Mouse (Mus musculus) liver, postnatal 0 days (tissue): ENCODE results near the gene Pigo. TPM values are rescaled to one million over a fixed set of nuclear protein-coding genes. Genes with fewer than 3 reads are reported as not detected.

ENCODE experiments used
- ATAC-seq: fragments of 200-750 bp; cut with Nextera tagmentation; 2 replicates; pipeline ENCODE4 v1.8.0; 2017; ENCODE audit warnings: mild to moderate bottlenecking, moderate library complexity
- DNase-seq: peaks from one replicate; pipeline ENCODE4 v3.0.0-alpha.2; 2016
- H3K27ac ChIP-seq: fragments of 300-500 bp; sonication (generic); 2 replicates; pipeline ENCODE4 v1.5.1; 2014; ENCODE audit warnings: antibody characterized with exemption, moderate library complexity, mild to moderate bottlenecking, low read depth
- H3K27me3 ChIP-seq: fragments of 300-500 bp; sonication (generic); 2 replicates; pipeline ENCODE4 v1.6.1; 2014; ENCODE audit warnings: low read length, control low read depth, mixed read lengths; ENCODE audit not compliant: insufficient read depth
- H3K36me3 ChIP-seq: fragments of 300-500 bp; sonication (generic); replicated peaks from 2 replicates; pipeline ENCODE4 v1.6.1; 2014; ENCODE audit warnings: mild to moderate bottlenecking, control low read depth, low read length, moderate library complexity, mixed read lengths; ENCODE audit not compliant: insufficient read depth
- H3K4me1 ChIP-seq: fragments of 300-500 bp; sonication (generic); 2 replicates; pipeline ENCODE4 v1.6.1; 2014; ENCODE audit warnings: antibody characterized with exemption, mild to moderate bottlenecking, control low read depth; ENCODE audit not compliant: insufficient read depth
- H3K4me2 ChIP-seq: fragments of 300-500 bp; sonication (generic); 2 replicates; pipeline ENCODE4 v1.6.1; 2014; ENCODE audit warnings: low read depth, mild to moderate bottlenecking, low read length, moderate library complexity, mixed read lengths
- H3K4me3 ChIP-seq: fragments of 300-500 bp; sonication (generic); 2 replicates; pipeline ENCODE4 v1.5.1; 2014; ENCODE audit warnings: low read depth, low read length
- H3K9ac ChIP-seq: fragments of 300-500 bp; sonication (generic); replicated peaks from 2 replicates; pipeline ENCODE4 v1.6.1; 2014; ENCODE audit warnings: mild to moderate bottlenecking, moderate library complexity
- H3K9me3 ChIP-seq: fragments of 300-500 bp; sonication (generic); 2 replicates; pipeline ENCODE4 v1.6.1; 2016; ENCODE audit warnings: mild to moderate bottlenecking, control low read depth, low read length, mixed read lengths
- CTCF ChIP-seq: sonication (generic); IDR thresholded peaks from 2 replicates; pipeline ENCODE4 v1.5.1; 2016; ENCODE audit warnings: antibody characterized with exemption, low read depth
- EP300 ChIP-seq: IDR thresholded peaks from 2 replicates; pipeline ENCODE4 v1.6.1; 2016; ENCODE audit warnings: antibody characterized with exemption, low read depth, mild to moderate bottlenecking
- WGBS: fragments of 180-500 bp; shearing (Covaris S2); extraction: QIAGEN DNeasy Blood & Tissue Kit; methylation state at CpG from one replicate; pipeline ENCODE4 v1.1.7; 2014; ENCODE audit not compliant: insufficient replicate concordance; 5-methylcytosine and 5-hydroxymethylcytosine counted together
- polyA plus RNA-seq: library from polyadenylated mRNA; unstranded; fragments of >200 nt; fragmentation: Nextera tagmentation; extraction: Ambion mirVana; gene quantifications from 2 replicates; pipeline ENCODE4 v1.2.1, GENCODE M21; 2015

Gene Pigo
- polyA plus RNA-seq, 1 experiment from 2014 or later = 8.3 TPM

DNA sequence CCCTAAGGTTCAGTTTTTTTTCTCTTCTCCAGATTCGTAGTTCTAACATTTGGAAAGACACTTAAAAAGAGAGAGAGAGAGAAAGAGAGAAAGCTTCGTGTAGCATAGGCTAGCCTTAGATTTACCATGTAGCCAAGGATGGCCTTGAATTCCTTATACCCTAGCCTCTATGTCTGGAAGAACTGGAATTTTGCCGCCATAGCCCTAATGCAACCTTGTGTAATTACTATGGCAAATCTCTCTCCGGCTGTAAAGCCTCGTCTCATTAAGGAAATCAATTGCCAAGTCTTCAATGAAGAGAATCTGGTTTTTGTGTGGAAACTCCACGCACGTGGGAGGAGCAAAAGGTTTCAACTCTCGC, 32.8 kb upstream of the Pigo start:
- ATAC-seq (no peak), DNase-seq (no peak)
- no peaks in the 10 kb centered on the region for H3K36me3 ChIP-seq
- H3K4me3 ChIP-seq = peak overlapping the region; percentile 66
- H3K27ac ChIP-seq = no peak overlapping the region
- H3K4me1 ChIP-seq = peaks cover 13% of the 10 kb centered on the region
- no peak overlapping the region for H3K9ac ChIP-seq
- 19% methylated on average over 8 of the region's 8 CpGs for WGBS
- peak overlapping the region; percentile 96 for H3K4me2 ChIP-seq
- no peaks in the 10 kb centered on the region for H3K9me3 ChIP-seq
- H3K27me3 ChIP-seq = peaks cover 35% of the 10 kb centered on the region
- TF ChIP-seq EP300 (no peak), CTCF (no peak)

DNA sequence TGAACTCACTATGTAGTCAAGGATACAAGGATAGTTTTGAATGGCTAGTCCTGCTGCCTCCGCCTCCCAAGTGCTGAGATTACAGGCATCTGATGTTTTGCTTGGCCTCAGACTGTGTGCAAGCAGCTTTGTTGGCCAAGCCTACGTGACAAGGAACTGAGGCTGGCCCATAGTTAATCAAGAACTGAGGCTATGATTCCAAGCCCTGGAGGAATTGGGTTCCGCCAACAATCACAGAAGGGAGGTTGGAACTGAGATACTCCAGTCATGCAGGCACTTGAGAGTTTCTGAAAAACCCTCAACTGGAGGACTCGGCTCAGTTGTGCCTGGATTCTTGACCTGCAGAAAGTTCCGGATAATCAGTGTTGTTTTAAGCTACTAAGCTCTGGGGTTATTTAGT, 32.0 kb upstream of the Pigo start:
- Histone ChIP-seq H3K9me3 (no peaks in the 10 kb centered on the region), H3K9ac (no peak overlapping the region), H3K4me3 (no peak overlapping the region), H3K27ac (no peak overlapping the region), H3K27me3 (peaks cover 35% of the 10 kb centered on the region), H3K4me1 (peaks cover 13% of the 10 kb centered on the region), H3K36me3 (no peaks in the 10 kb centered on the region), H3K4me2 (no peak overlapping the region)
- 84% methylated on average over 5 of the region's 5 CpGs for WGBS
- DNase-seq (no peak), ATAC-seq (no peak)
- no peak for TF ChIP-seq EP300
- TF ChIP-seq CTCF = no peak

DNA sequence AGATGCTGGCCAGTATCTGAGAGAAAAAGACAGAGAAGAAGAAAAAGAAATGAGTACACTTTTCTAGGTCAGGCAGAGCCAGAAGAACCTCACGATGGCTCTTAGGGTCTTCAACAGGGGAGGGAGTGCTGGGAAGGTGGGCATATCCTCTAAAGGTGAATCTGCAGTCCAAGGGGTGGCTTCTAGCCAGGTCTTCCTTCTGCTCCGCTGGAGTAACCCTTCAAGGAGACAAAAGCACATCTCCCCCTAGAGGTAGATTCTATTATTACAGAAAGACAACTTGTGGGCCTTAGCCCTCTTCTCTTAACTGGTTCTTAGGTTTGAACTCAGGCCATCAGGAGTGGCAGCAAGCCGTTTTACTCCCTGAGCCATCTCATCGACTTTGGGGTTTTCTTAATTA, 27.0 kb upstream of the Pigo start:
- 8% methylated on average over 4 of the region's 4 CpGs for WGBS
- Histone ChIP-seq H3K9me3 (no peaks in the 10 kb centered on the region), H3K4me1 (no peaks in the 10 kb centered on the region), H3K9ac (no peak overlapping the region), H3K4me3 (no peak overlapping the region), H3K27ac (no peak overlapping the region), H3K36me3 (no peaks in the 10 kb centered on the region), H3K27me3 (0 out of 2 replicates have a peak, but pooled peaks cover 4% of the 10 kb centered on the region), H3K4me2 (no peak overlapping the region)
- no peak for TF ChIP-seq EP300
- peak; percentile 76 for TF ChIP-seq CTCF
- DNase-seq (peak; percentile 32), ATAC-seq (peak; percentile 44; the same call in 1 of the 2 replicates)

DNA sequence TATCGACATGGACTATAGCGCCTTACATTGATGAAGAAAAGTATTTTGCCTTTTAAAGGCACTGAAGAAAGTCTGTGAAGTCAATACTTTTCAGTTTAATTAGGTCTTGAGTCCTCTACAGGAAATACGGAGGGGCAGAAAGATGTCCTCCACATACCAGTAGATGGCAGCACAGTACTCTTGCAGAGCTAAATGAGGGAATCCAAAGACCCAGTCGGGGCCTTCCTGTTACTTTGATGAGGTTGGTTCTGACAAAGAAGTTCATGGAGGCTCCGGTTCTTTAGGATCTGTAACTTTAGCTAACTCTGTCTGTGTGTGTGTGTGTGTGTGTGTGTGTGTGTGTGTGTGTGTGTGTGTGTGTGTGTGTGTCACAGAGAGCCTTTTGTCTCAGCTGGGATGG, 21.6 kb upstream of the Pigo start:
- Histone ChIP-seq H3K4me2 (no peak overlapping the region), H3K4me3 (no peak overlapping the region), H3K9ac (no peak overlapping the region), H3K36me3 (no peaks in the 10 kb centered on the region), H3K27ac (no peak overlapping the region), H3K9me3 (no peaks in the 10 kb centered on the region), H3K4me1 (peaks cover 27% of the 10 kb centered on the region), H3K27me3 (no peaks in the 10 kb centered on the region)
- DNase-seq (peak; percentile 56), ATAC-seq (no peak)
- peak; percentile 93 for TF ChIP-seq CTCF
- no peak for TF ChIP-seq EP300
- WGBS = 11% methylated on average over 5 of the region's 5 CpGs

DNA sequence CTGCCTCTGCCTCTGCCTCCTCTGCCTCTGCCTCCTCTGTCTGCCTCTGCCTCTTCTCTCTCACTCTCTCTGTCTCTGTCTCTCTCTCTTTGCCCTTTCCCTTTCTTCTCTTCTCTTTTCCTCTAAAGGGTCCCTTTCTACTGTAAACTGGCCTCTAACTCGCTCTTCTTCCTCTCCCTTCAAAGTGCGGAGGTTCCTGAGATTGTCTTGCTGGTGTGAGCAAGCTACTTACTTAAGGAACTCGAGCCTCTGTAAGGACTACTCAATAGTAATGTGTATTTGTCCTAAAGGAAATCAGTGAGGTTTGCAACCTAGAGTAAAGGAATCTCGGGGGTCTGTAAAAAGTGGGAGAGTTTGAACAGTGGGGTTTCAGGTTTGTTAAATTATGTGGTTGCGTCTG, 21.0 kb upstream of the Pigo start:
- DNase-seq = no peak
- 54% methylated on average over 5 of the region's 5 CpGs for WGBS
- H3K27me3 ChIP-seq = no peaks in the 10 kb centered on the region
- ATAC-seq = no peak
- TF ChIP-seq EP300 (no peak), CTCF (no peak)
- no peak overlapping the region for H3K4me3 ChIP-seq
- H3K27ac ChIP-seq = peak overlapping the region; percentile 86; the same call in 1 of the 2 replicates
- no peaks in the 10 kb centered on the region for H3K9me3 ChIP-seq
- no peak overlapping the region for H3K9ac ChIP-seq
- no peaks in the 10 kb centered on the region for H3K36me3 ChIP-seq
- peak overlapping the region; percentile 84 for H3K4me2 ChIP-seq
- H3K4me1 ChIP-seq = peaks cover 27% of the 10 kb centered on the region

DNA sequence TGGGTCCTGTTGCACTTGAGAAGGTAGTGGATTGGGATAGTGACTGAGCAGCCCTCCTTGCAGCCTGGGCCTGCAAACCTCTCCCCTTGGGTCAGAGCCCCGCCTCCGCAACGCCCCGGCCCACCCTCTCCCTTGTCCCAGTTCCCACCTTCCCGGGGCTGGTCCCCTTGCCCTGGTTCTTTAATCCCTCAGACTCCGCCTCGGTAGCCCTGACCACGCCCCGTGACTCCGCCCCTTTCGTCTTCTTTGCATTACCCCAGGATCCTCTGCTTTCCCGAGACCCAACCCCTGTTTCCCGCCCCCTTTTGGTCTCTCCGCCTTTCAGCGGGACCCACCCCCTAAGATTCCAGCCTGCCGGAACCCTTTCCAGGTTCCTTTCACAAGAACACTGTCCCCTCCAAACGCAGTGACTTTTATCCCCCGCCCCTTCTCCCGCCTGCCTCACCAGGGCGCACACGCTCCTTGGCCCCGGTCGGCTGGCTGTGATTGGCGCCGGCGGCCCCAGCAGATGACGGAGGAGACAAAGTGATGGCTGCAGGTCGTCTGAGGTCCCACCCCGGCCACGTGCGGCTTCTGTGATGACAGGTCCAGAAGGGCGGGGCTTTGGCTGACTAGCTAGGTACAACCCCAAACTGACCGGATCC, 20.2 kb upstream of the Pigo start, which contains the start of gene Fam214b:
Fam214b (minus strand) TSS at position 562 of the 644 bp plus-strand sequence.
- H3K9ac ChIP-seq = peak within 1 kb of the TSS; percentile 60
- peak within 1 kb of the TSS; percentile 84 for H3K4me2 ChIP-seq
- TF ChIP-seq CTCF (no peak), EP300 (peak; percentile 49)
- DNase-seq (peak; percentile 97), ATAC-seq (peak; percentile 90)
- no peaks in the 10 kb centered on the region for H3K27me3 ChIP-seq
- WGBS = under 1% methylated on average over 33 of the region's 33 CpGs
- H3K27ac ChIP-seq = peak within 1 kb of the TSS; percentile 86
- H3K4me1 ChIP-seq = peaks cover 30% of the 10 kb centered on the region
- peak within 1 kb of the TSS; percentile 55 for H3K4me3 ChIP-seq
- no peaks in the 10 kb centered on the region for H3K9me3 ChIP-seq
- H3K36me3 ChIP-seq = no peaks in the 10 kb centered on the region

DNA sequence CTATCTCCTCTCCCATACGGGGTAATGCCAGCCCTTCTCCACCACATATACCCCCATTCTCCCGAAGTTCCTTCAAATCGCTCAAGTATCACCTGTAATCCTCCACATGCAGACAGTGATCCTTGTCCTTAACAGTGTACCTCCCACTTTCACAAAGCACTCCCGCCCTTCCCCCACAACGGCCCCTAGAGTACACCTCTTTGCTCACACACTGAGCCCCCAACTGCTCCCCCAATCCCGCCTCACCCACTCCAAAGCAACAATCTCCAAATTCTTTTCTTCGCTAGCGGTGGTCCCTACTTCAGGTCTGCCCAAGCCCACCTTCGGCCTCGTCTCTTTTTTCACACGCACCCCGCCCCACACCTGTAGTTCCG, 19.7 kb upstream of the Pigo start:
- Histone ChIP-seq H3K4me2 (peak overlapping the region; percentile 84), H3K4me3 (peak overlapping the region; percentile 55), H3K36me3 (no peaks in the 10 kb centered on the region), H3K4me1 (peaks cover 34% of the 10 kb centered on the region), H3K27me3 (no peaks in the 10 kb centered on the region), H3K9ac (peak overlapping the region; percentile 60), H3K9me3 (no peaks in the 10 kb centered on the region), H3K27ac (peak overlapping the region; percentile 86)
- DNase-seq (no peak), ATAC-seq (no peak)
- TF ChIP-seq EP300 (no peak), CTCF (no peak)
- 11% methylated on average over 13 of the region's 13 CpGs for WGBS
